Mouse (Mus musculus): ENCODE results near the gene Olfr223. TPM values are rescaled to one million over a fixed set of nuclear protein-coding genes. Genes with fewer than 3 reads are reported as not detected.
"Not testable (repeated sequence)": the region's sequence is repeated elsewhere in the genome, so short reads cannot be mapped to it uniquely, and the experiment has no call there.

The Olfr223 gene
- polyA plus RNA-seq, 1 experiment from 2014 or later, result not detected

- no peaks in the 10 kb centered on the region for H3K36me3 ChIP-seq
- H3K4me1 ChIP-seq (replicated peaks), result no peaks in the 10 kb centered on the region
- H3K4me3 ChIP-seq, result no peak overlapping the region
- H3K27ac ChIP-seq (replicated peaks), result no peak overlapping the region
- no peak overlapping the region for H3K4me2 ChIP-seq
- ATAC-seq (ENCODE audit: low FRiP score, low read depth), result no peak
- no peaks in the 10 kb centered on the region for H3K27me3 ChIP-seq
- no peaks in the 10 kb centered on the region for H3K9me3 ChIP-seq
- no peak overlapping the region for H3K9ac ChIP-seq
- WGBS, result 36% methylated on average over 6 of the region's 6 CpGs
Observed at GRCm38 (mm10) chr11:59584539-59584938, 8.6 kb downstream of the Olfr223 start.

GRCm38 (mm10) chr11:59576135-59576534, 17.0 kb downstream of the Olfr223 start, which contains the start of gene Olfr222:
Gene Olfr222 (minus strand): TSS chr11:59576235.
- ATAC-seq (ENCODE audit: low FRiP score, low read depth); H3K9me3 ChIP-seq; H3K9ac ChIP-seq: not testable (repeated sequence)

GRCm38 (mm10) chr11:59575726-59576125, 17.4 kb downstream of the Olfr223 start:
- no peaks in the 10 kb centered on the region for H3K36me3 ChIP-seq
- H3K9me3 ChIP-seq, result no peaks in the 10 kb centered on the region
- no peak overlapping the region for H3K27ac ChIP-seq (replicated peaks)
- ATAC-seq (ENCODE audit: low FRiP score, low read depth), result no peak
- H3K4me3 ChIP-seq, result no peak overlapping the region
- H3K27me3 ChIP-seq, result no peaks in the 10 kb centered on the region
- WGBS, result 68% methylated on average over 9 of the region's 9 CpGs
- no peaks in the 10 kb centered on the region for H3K4me1 ChIP-seq (replicated peaks)
- H3K4me2 ChIP-seq, result no peak overlapping the region
- no peak overlapping the region for H3K9ac ChIP-seq

More at GRCm38 (mm10) chr11:59576135-59576534, 17.0 kb downstream of the Olfr223 start, which contains the start of gene Olfr222:
- H3K4me3 ChIP-seq; H3K4me2 ChIP-seq; H3K27me3 ChIP-seq; H3K27ac ChIP-seq (replicated peaks); H3K4me1 ChIP-seq (replicated peaks); H3K36me3 ChIP-seq: not testable (repeated sequence)

DNA sequence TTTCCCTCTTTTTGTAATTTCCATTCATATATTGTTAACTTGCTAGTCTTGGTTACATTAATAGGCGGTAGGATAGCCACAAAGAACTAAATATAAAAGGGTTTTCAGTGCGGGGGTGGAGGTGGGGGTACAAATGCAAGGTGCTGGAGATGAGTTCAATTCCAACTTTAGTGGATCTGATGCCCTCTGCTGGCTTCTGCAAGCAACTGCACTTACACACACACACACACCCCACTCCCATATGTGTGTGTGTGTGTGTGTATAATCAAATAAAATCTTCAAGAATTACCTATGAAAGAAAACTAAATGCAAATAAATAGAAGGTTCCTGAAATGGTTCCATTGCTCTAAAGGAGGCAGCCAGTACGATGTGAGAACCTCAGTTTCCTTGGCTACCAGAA, 23.8 kb downstream of the Olfr223 start:
- H3K4me1 ChIP-seq (replicated peaks), result no peaks in the 10 kb centered on the region
- no peaks in the 10 kb centered on the region for H3K9me3 ChIP-seq
- WGBS, result 65% methylated on average over 3 of the region's 3 CpGs
- H3K4me3 ChIP-seq, result no peak overlapping the region
- H3K27ac ChIP-seq (replicated peaks), result no peak overlapping the region
- H3K27me3 ChIP-seq, result no peaks in the 10 kb centered on the region
- H3K9ac ChIP-seq, result no peak overlapping the region
- no peak for ATAC-seq (ENCODE audit: low FRiP score, low read depth)
- no peaks in the 10 kb centered on the region for H3K36me3 ChIP-seq
- no peak overlapping the region for H3K4me2 ChIP-seq

DNA sequence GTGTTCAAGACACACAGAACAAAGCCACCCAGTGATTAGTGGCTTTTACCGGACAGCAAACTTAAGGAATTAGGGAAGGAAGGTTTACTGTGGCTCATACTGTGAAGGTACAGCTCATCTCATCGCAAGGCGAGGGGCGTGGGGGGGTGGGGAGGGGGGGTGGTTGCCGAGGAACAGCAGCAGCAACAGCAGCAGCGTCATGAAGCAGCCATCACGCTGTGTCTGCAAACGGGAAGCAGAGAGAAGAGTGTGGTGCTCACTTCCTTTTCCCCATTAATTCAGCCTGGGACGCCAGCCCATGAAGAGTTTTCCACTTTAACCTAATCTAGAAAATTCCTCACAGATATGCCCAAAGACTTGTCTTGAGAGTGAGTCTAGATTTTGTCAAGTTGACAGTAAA, 30.3 kb downstream of the Olfr223 start:
- no peak overlapping the region for H3K4me3 ChIP-seq
- ATAC-seq (ENCODE audit: low FRiP score, low read depth), result no peak
- 70% methylated on average over 9 of the region's 9 CpGs for WGBS

GRCm38 (mm10) chr11:59562336-59562735, 30.8 kb downstream of the Olfr223 start:
- no peaks in the 10 kb centered on the region for H3K27me3 ChIP-seq
- 95% methylated on average over 4 of the region's 4 CpGs for WGBS
- H3K9ac ChIP-seq, result no peak overlapping the region
- H3K4me1 ChIP-seq (replicated peaks), result no peaks in the 10 kb centered on the region
- no peak overlapping the region for H3K4me3 ChIP-seq
- no peak for ATAC-seq (ENCODE audit: low FRiP score, low read depth)
- no peak overlapping the region for H3K4me2 ChIP-seq
- no peak overlapping the region for H3K27ac ChIP-seq (replicated peaks)
- H3K36me3 ChIP-seq, result no peaks in the 10 kb centered on the region
- no peaks in the 10 kb centered on the region for H3K9me3 ChIP-seq

More for the DNA sequence above, 30.3 kb downstream of the Olfr223 start:
- Histone ChIP-seq H3K4me2 (no peak overlapping the region), H3K9ac (no peak overlapping the region), H3K27me3 (no peaks in the 10 kb centered on the region), H3K9me3 (no peaks in the 10 kb centered on the region), H3K27ac (replicated peaks) (no peak overlapping the region), H3K4me1 (replicated peaks) (no peaks in the 10 kb centered on the region), H3K36me3 (no peaks in the 10 kb centered on the region)

DNA sequence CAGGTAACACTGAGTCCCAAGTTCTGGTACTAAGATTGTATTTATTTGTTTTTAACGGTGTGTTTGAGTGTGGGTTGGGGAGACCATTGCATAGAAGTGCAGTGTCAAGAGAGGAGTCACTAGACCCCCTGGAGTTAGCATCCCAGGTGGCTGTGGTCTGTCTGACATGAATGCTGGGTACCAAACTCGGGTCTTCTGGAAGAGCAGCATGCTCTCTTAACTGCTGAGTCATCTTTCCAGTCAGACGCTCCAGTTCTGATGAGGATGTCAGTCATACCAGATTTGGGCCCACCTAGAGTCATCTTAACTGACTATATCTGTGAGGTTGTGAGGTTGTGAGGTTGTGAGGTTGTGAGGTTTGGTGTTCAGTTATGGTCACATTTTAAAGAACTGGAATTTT, 32.2 kb downstream of the Olfr223 start:
- no peaks in the 10 kb centered on the region for H3K36me3 ChIP-seq
- no peak for ATAC-seq (ENCODE audit: low FRiP score, low read depth)
- H3K4me3 ChIP-seq, result no peak overlapping the region
- H3K27me3 ChIP-seq, result no peaks in the 10 kb centered on the region
- 79% methylated on average over 3 of the region's 3 CpGs for WGBS
- H3K27ac ChIP-seq (replicated peaks), result no peak overlapping the region
- H3K4me2 ChIP-seq, result no peak overlapping the region
- no peaks in the 10 kb centered on the region for H3K4me1 ChIP-seq (replicated peaks)
- no peak overlapping the region for H3K9ac ChIP-seq
- no peaks in the 10 kb centered on the region for H3K9me3 ChIP-seq

- Histone ChIP-seq H3K9me3 (no peaks in the 10 kb centered on the region), H3K27ac (replicated peaks) (no peak overlapping the region), H3K4me1 (replicated peaks) (no peaks in the 10 kb centered on the region), H3K36me3 (no peaks in the 10 kb centered on the region), H3K9ac (no peak overlapping the region), H3K27me3 (no peaks in the 10 kb centered on the region), H3K4me2 (no peak overlapping the region), H3K4me3 (no peak overlapping the region)
- no peak for ATAC-seq (ENCODE audit: low FRiP score, low read depth)
- WGBS, result 79% methylated on average over 8 of the region's 8 CpGs
Observed at GRCm38 (mm10) chr11:59554535-59554934, 38.6 kb downstream of the Olfr223 start.

GRCm38 (mm10) chr11:59554127-59554526, 39.0 kb downstream of the Olfr223 start:
- H3K4me1 ChIP-seq (replicated peaks), result no peaks in the 10 kb centered on the region
- no peaks in the 10 kb centered on the region for H3K9me3 ChIP-seq
- 94% methylated on average over 11 of the region's 11 CpGs for WGBS
- no peaks in the 10 kb centered on the region for H3K27me3 ChIP-seq
- ATAC-seq (ENCODE audit: low FRiP score, low read depth), result no peak
- H3K9ac ChIP-seq, result no peak overlapping the region
- no peaks in the 10 kb centered on the region for H3K36me3 ChIP-seq
- H3K4me3 ChIP-seq, result no peak overlapping the region
- no peak overlapping the region for H3K4me2 ChIP-seq
- no peak overlapping the region for H3K27ac ChIP-seq (replicated peaks)

GRCm38 (mm10) chr11:59544005-59544404, 49.1 kb downstream of the Olfr223 start:
- H3K9me3 ChIP-seq, result no peaks in the 10 kb centered on the region

DNA sequence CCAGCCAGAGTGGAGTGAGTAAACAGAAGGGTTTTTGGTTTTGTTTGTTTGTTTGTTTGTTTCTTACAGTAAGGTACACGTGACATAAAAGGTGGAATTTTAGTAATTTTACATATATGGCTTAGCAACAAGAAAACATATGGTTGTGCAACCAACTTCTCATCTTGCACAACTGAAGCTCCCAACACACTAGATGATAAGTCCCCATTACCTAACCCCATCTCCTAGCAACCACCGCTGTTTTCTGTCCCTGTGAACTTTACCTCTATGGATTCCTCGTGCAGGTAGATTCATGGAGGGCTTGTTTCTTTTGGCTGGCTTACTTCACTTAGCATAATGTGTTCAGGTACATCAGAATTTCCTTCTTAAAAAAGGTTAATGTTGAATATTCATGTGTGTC, 49.7 kb downstream of the Olfr223 start:
- H3K4me1 ChIP-seq (replicated peaks), result no peaks in the 10 kb centered on the region; the same call in 1 of the 2 replicates
- H3K36me3 ChIP-seq, result no peaks in the 10 kb centered on the region
- no peak for ATAC-seq (ENCODE audit: low FRiP score, low read depth)
- H3K9me3 ChIP-seq, result no peaks in the 10 kb centered on the region
- H3K27ac ChIP-seq (replicated peaks), result no peak overlapping the region
- no peaks in the 10 kb centered on the region for H3K27me3 ChIP-seq
- WGBS, result 83% methylated on average over 3 of the region's 3 CpGs
- no peak overlapping the region for H3K9ac ChIP-seq
- H3K4me2 ChIP-seq, result no peak overlapping the region
- H3K4me3 ChIP-seq, result no peak overlapping the region

More at GRCm38 (mm10) chr11:59544005-59544404, 49.1 kb downstream of the Olfr223 start:
- H3K4me1 ChIP-seq (replicated peaks), result no peaks in the 10 kb centered on the region
- H3K9ac ChIP-seq, result no peak overlapping the region
- no peak overlapping the region for H3K4me3 ChIP-seq
- no peak overlapping the region for H3K4me2 ChIP-seq
- no peaks in the 10 kb centered on the region for H3K36me3 ChIP-seq
- ATAC-seq (ENCODE audit: low FRiP score, low read depth), result no peak
- 92% methylated on average over 9 of the region's 9 CpGs for WGBS
- H3K27me3 ChIP-seq, result no peaks in the 10 kb centered on the region
- H3K27ac ChIP-seq (replicated peaks), result no peak overlapping the region

- Histone ChIP-seq H3K4me1 (replicated peaks) (no peaks in the 10 kb centered on the region; the same call in 1 of the 2 replicates), H3K9ac (no peak overlapping the region), H3K36me3 (no peaks in the 10 kb centered on the region), H3K27me3 (no peaks in the 10 kb centered on the region), H3K4me3 (no peak overlapping the region), H3K27ac (replicated peaks) (no peak overlapping the region), H3K4me2 (no peak overlapping the region), H3K9me3 (no peaks in the 10 kb centered on the region)
- whole genome bisulfite sequencing, result 84% methylated on average over 6 of the region's 6 CpGs
- no peak for ATAC-seq (ENCODE audit: low FRiP score, low read depth)
Observed at GRCm38 (mm10) chr11:59542442-59542841, 50.6 kb downstream of the Olfr223 start.

GRCm38 (mm10) chr11:59541324-59541723, 51.8 kb downstream of the Olfr223 start, which contains the start of gene Nlrp3:
Gene Nlrp3 (plus strand): TSS chr11:59541568.
- ATAC-seq (ENCODE audit: low FRiP score, low read depth), result no peak

More at GRCm38 (mm10) chr11:59541324-59541723, 51.8 kb downstream of the Olfr223 start, which contains the start of gene Nlrp3:
- no peak within 1 kb of the TSS for H3K27ac ChIP-seq (replicated peaks)
- no peak within 1 kb of the TSS for H3K4me3 ChIP-seq
- no peaks in the 10 kb centered on the region for H3K9me3 ChIP-seq
- H3K27me3 ChIP-seq, result no peaks in the 10 kb centered on the region
- no peak within 1 kb of the TSS for H3K9ac ChIP-seq
- WGBS, result 57% methylated on average over 3 of the region's 3 CpGs
- H3K4me2 ChIP-seq, result no peak within 1 kb of the TSS
- no peaks in the 10 kb centered on the region; the same call in 1 of the 2 replicates for H3K4me1 ChIP-seq (replicated peaks)
- no peaks in the 10 kb centered on the region for H3K36me3 ChIP-seq
